Mouse (Mus musculus): ENCODE measurements around the gene Smc6. TPM values are rescaled to one million over a fixed set of nuclear protein-coding genes. Genes with fewer than 3 reads are reported as not detected.

Gene Smc6
- polyA plus RNA-seq, 1 experiment from 2014 or later: 111 TPM

DNA sequence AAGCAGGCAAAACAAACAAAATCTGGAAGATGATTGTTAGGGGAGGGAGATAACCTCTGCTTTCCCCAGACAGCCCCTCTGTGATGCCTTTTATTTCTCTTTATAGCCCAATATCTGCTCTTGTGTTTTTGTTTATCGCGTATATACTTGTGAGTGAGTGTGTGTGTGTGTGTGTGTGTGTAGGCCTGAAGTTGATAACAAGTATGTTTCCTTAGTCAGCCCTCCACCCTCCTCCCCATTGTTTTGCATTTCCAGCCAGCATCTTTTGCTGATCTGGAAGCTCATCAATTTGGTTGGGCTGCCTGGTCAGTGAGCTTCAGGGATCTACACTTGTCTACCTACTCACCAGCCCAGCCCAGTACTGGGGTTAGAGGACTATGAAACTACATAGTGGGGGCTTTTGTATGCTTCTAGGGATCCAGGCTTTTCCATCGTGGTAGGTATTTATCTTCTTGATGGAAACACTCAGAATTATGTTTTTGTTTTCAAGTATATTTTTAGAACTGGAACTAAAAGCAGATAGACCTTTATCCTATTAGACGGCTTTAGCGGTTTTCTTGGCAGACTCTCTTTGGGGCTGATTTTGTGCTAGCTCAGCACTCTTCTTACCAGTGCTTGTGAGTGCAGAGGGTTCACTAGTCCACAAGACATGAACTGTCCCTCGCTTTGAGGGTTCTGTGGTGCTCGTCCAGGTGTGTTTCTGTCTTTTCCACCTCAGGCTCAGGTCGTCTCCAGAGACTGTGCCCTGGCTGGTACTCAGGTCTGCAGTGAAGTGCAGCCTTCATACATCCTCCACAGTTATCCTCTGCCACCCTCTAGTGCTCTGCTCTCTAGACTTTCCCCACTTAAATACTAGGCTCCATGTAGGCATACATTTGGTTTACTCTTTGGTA, 41.3 kb downstream of the Smc6 start:
- H3K36me3 ChIP-seq (ENCODE audit: control insufficient read depth, insufficient read depth, low read length): peaks cover 12% of the 10 kb centered on the region
- H3K27me3 ChIP-seq (ENCODE audit: control insufficient read depth, insufficient read depth, low read length): no peaks in the 10 kb centered on the region
- H3K4me2 ChIP-seq: no peak overlapping the region
- no peak for ATAC-seq (replicated peaks; ENCODE audit: insufficient number of reproducible peaks, low FRiP score, low TSS enrichment)
- H3K4me3 ChIP-seq (ENCODE audit: low read depth, low read length): no peak overlapping the region
- no peaks in the 10 kb centered on the region for H3K9me3 ChIP-seq (replicated peaks; ENCODE audit: control insufficient read depth, low read length)
- H3K27ac ChIP-seq (ENCODE audit: low read depth, low read length): no peak overlapping the region
- H3K9ac ChIP-seq (ENCODE audit: low read depth, low read length): no peak overlapping the region
- H3K4me1 ChIP-seq (ENCODE audit: control insufficient read depth, insufficient read depth, low read length): no peaks in the 10 kb centered on the region
- whole genome bisulfite sequencing (ENCODE audit: insufficient replicate concordance): 86% methylated on average over 8 of the region's 8 CpGs

DNA sequence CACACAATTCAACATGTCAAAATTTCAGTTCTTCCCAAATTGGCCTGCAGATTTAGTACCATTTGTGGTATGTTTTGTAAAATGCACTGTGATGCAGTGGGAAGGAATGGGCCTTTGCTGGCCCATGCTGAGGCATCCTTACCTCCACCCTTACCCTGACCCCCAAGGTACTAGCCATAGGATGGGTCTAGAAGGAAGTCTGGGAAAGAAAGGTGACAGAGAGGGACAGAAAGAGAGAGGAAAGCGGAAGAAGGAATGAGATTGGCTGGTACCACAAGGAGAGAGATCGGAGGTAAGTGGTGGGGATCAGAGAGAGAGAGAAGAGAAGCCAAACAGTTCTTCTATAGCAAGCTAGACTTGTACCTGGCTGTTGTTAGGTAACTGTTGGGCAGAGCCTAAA, 45.4 kb downstream of the Smc6 start:
- Histone ChIP-seq H3K4me3 (ENCODE audit: low read depth, low read length) (no peak overlapping the region), H3K27me3 (ENCODE audit: control insufficient read depth, insufficient read depth, low read length) (no peaks in the 10 kb centered on the region), H3K9ac (ENCODE audit: low read depth, low read length) (no peak overlapping the region), H3K36me3 (ENCODE audit: control insufficient read depth, insufficient read depth, low read length) (peaks cover 8% of the 10 kb centered on the region), H3K4me2 (no peak overlapping the region), H3K9me3 (replicated peaks; ENCODE audit: control insufficient read depth, low read length) (no peaks in the 10 kb centered on the region), H3K27ac (ENCODE audit: low read depth, low read length) (no peak overlapping the region), H3K4me1 (ENCODE audit: control insufficient read depth, insufficient read depth, low read length) (no peaks in the 10 kb centered on the region; the same call in 1 of the 2 replicates)
- no peak for ATAC-seq (replicated peaks; ENCODE audit: insufficient number of reproducible peaks, low FRiP score, low TSS enrichment)
- 94% methylated on average over 2 of the region's 2 CpGs for WGBS (ENCODE audit: insufficient replicate concordance)

DNA sequence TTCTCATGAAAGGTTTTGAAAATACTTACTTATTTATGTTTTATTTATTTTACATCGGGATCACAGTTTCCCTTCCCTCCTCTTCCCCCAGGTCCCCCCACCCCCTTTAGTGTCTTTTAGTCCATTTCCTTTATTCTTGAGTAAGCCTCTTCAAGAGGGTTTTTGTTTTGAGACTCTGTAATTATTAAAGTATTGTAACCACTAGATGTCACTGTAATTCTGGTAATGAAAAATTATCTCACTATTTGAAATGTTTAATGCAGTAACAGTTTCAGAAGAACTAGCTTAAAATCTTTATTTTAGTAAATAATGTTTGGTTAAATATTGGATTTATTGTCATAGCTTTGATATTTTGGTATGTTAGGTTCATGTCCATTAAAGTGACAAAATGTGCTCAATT, 48.2 kb downstream of the Smc6 start:
- peaks cover 8% of the 10 kb centered on the region for H3K36me3 ChIP-seq (ENCODE audit: control insufficient read depth, insufficient read depth, low read length)
- 84% methylated on average over 1 of the region's 1 CpGs for WGBS (ENCODE audit: insufficient replicate concordance)

DNA sequence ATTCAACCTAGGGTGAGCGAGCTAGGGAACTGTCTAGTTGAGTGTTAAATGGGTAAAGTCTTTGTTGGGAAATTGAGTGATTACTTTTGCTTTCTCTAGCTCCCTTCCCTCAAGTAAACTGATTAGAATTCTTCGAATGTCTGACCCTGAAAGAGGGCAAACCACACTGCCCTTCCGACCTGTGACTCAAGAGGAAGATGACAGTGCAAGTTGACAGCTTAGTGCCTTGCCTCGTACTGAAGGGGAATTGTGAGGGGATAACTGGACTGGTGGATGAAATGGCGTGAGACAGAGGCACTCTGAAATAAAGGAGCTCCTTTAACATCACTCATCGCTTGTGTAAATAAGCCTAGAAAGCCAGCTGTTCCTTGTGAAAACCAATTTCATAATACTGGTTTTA, 52.0 kb downstream of the Smc6 start:
- Histone ChIP-seq H3K27me3 (ENCODE audit: control insufficient read depth, insufficient read depth, low read length) (no peaks in the 10 kb centered on the region), H3K27ac (ENCODE audit: low read depth, low read length) (no peak overlapping the region), H3K4me2 (no peak overlapping the region), H3K9ac (ENCODE audit: low read depth, low read length) (no peak overlapping the region), H3K4me3 (ENCODE audit: low read depth, low read length) (no peak overlapping the region), H3K9me3 (replicated peaks; ENCODE audit: control insufficient read depth, low read length) (no peaks in the 10 kb centered on the region), H3K4me1 (ENCODE audit: control insufficient read depth, insufficient read depth, low read length) (no peaks in the 10 kb centered on the region; the same call in 1 of the 2 replicates), H3K36me3 (ENCODE audit: control insufficient read depth, insufficient read depth, low read length) (peaks cover 6% of the 10 kb centered on the region)
- 51% methylated on average over 6 of the region's 6 CpGs for WGBS (ENCODE audit: insufficient replicate concordance)
- ATAC-seq (replicated peaks; ENCODE audit: insufficient number of reproducible peaks, low FRiP score, low TSS enrichment): no peak

More for the DNA sequence above, 48.2 kb downstream of the Smc6 start:
- no peak for ATAC-seq (replicated peaks; ENCODE audit: insufficient number of reproducible peaks, low FRiP score, low TSS enrichment)
- no peak overlapping the region for H3K27ac ChIP-seq (ENCODE audit: low read depth, low read length)
- no peaks in the 10 kb centered on the region for H3K27me3 ChIP-seq (ENCODE audit: control insufficient read depth, insufficient read depth, low read length)
- H3K4me2 ChIP-seq: no peak overlapping the region
- H3K4me3 ChIP-seq (ENCODE audit: low read depth, low read length): no peak overlapping the region
- no peaks in the 10 kb centered on the region for H3K9me3 ChIP-seq (replicated peaks; ENCODE audit: control insufficient read depth, low read length)
- H3K9ac ChIP-seq (ENCODE audit: low read depth, low read length): no peak overlapping the region
- H3K4me1 ChIP-seq (ENCODE audit: control insufficient read depth, insufficient read depth, low read length): no peaks in the 10 kb centered on the region; the same call in 1 of the 2 replicates

DNA sequence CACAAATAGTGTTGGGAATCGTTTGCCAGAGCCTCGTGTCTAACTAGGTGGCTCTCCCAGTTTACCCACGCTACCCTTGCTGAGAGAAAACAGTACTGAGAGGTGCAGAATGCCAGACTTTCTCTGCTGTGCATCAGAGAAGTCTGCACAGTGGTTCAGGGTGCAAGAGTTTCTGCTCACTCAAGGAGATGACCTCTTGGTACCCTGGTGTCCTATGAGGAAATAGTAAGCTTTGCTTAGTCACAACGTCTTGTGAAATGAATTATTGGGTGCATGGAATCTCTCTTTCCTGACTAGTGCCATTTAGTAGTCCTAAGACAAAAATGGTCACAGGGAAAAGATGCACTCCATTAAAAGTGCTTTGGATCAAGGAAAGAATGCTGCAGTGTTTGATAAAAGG, 58.8 kb downstream of the Smc6 start:
- no peak overlapping the region for H3K27ac ChIP-seq (ENCODE audit: low read depth, low read length)
- no peaks in the 10 kb centered on the region for H3K4me1 ChIP-seq (ENCODE audit: control insufficient read depth, insufficient read depth, low read length)
- no peak overlapping the region for H3K4me3 ChIP-seq (ENCODE audit: low read depth, low read length)
- no peaks in the 10 kb centered on the region for H3K36me3 ChIP-seq (ENCODE audit: control insufficient read depth, insufficient read depth, low read length)
- no peaks in the 10 kb centered on the region for H3K9me3 ChIP-seq (replicated peaks; ENCODE audit: control insufficient read depth, low read length)
- H3K27me3 ChIP-seq (ENCODE audit: control insufficient read depth, insufficient read depth, low read length): no peaks in the 10 kb centered on the region
- ATAC-seq (replicated peaks; ENCODE audit: insufficient number of reproducible peaks, low FRiP score, low TSS enrichment): no peak
- H3K4me2 ChIP-seq: no peak overlapping the region
- 49% methylated on average over 4 of the region's 4 CpGs for WGBS (ENCODE audit: insufficient replicate concordance)
- H3K9ac ChIP-seq (ENCODE audit: low read depth, low read length): no peak overlapping the region

DNA sequence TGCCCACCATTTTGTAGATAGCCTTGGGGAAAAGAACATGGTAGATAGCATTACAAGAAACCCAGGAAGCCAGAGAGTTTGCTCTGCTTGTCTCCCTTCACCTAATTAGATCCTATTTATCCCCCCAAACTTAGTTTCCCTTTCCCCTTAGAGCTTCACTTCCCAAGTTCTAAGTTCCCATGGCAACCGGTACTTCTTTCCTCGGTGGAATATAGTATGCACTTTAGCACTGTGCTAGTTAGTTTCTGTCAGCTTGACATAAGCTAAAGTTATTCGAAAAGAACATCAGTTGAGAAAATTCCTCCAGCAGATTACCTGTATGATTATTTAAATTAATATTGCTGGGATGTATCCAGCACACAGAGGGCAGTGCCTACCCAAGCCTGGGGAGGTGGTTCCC, 60.8 kb downstream of the Smc6 start:
- Histone ChIP-seq H3K9ac (ENCODE audit: low read depth, low read length) (no peak overlapping the region), H3K4me1 (ENCODE audit: control insufficient read depth, insufficient read depth, low read length) (no peaks in the 10 kb centered on the region), H3K27me3 (ENCODE audit: control insufficient read depth, insufficient read depth, low read length) (no peaks in the 10 kb centered on the region), H3K4me3 (ENCODE audit: low read depth, low read length) (no peak overlapping the region), H3K36me3 (ENCODE audit: control insufficient read depth, insufficient read depth, low read length) (no peaks in the 10 kb centered on the region), H3K27ac (ENCODE audit: low read depth, low read length) (no peak overlapping the region), H3K9me3 (replicated peaks; ENCODE audit: control insufficient read depth, low read length) (no peaks in the 10 kb centered on the region), H3K4me2 (no peak overlapping the region)
- 75% methylated on average over 3 of the region's 3 CpGs for WGBS (ENCODE audit: insufficient replicate concordance)
- no peak for ATAC-seq (replicated peaks; ENCODE audit: insufficient number of reproducible peaks, low FRiP score, low TSS enrichment)

DNA sequence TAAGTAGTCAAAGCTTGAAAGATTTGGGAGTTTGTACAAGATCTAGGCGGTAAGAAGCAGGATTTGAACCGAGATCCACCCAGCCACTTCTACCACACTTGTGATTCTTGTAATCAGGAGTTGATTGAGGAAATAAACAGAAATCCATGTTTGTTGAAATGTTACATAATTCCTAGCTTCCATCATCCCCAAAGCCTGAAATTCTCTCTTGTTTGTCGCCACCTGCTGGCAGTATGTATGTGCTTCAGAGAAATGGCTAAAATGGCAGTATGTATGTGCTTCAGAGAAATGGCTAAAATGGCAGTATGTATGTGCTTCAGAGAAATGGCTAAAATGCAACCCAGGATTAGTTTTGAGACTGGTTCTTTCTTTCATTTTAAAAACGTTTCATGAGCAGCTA, 71.2 kb downstream of the Smc6 start:
- no peak overlapping the region for H3K9ac ChIP-seq (ENCODE audit: low read depth, low read length)
- 35% methylated on average over 4 of the region's 4 CpGs for WGBS (ENCODE audit: insufficient replicate concordance)
- no peaks in the 10 kb centered on the region for H3K36me3 ChIP-seq (ENCODE audit: control insufficient read depth, insufficient read depth, low read length)
- no peak for ATAC-seq (replicated peaks; ENCODE audit: insufficient number of reproducible peaks, low FRiP score, low TSS enrichment)
- no peak overlapping the region for H3K27ac ChIP-seq (ENCODE audit: low read depth, low read length)
- no peaks in the 10 kb centered on the region for H3K9me3 ChIP-seq (replicated peaks; ENCODE audit: control insufficient read depth, low read length)
- H3K4me3 ChIP-seq (ENCODE audit: low read depth, low read length): no peak overlapping the region
- no peak overlapping the region for H3K4me2 ChIP-seq
- no peaks in the 10 kb centered on the region for H3K4me1 ChIP-seq (ENCODE audit: control insufficient read depth, insufficient read depth, low read length)
- no peaks in the 10 kb centered on the region for H3K27me3 ChIP-seq (ENCODE audit: control insufficient read depth, insufficient read depth, low read length)

DNA sequence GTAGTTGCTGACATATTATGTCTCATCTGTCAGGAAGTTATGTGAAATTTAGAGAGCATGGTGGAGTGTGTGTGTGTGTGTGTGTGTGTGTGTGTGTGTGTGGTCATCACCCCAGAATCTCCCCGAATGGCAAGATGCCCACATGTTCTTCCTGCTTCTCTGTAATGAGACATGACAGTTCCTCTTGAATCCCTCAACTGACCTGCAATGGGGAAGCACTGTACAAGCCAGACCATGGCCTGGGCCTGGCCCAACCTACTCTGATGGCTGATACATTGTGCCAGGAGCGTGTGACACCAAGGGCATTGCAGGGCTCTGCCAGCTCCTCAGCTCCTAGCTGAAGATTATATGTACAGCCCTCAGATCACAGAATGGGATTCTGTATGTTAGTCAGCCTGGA, 72.6 kb downstream of the Smc6 start:
- H3K4me3 ChIP-seq (ENCODE audit: low read depth, low read length): no peak overlapping the region
- 76% methylated on average over 2 of the region's 2 CpGs for WGBS (ENCODE audit: insufficient replicate concordance)
- H3K4me2 ChIP-seq: no peak overlapping the region
- no peak for ATAC-seq (replicated peaks; ENCODE audit: insufficient number of reproducible peaks, low FRiP score, low TSS enrichment)
- H3K9ac ChIP-seq (ENCODE audit: low read depth, low read length): no peak overlapping the region
- no peaks in the 10 kb centered on the region for H3K9me3 ChIP-seq (replicated peaks; ENCODE audit: control insufficient read depth, low read length)
- no peaks in the 10 kb centered on the region for H3K36me3 ChIP-seq (ENCODE audit: control insufficient read depth, insufficient read depth, low read length)
- H3K4me1 ChIP-seq (ENCODE audit: control insufficient read depth, insufficient read depth, low read length): no peaks in the 10 kb centered on the region
- H3K27me3 ChIP-seq (ENCODE audit: control insufficient read depth, insufficient read depth, low read length): no peaks in the 10 kb centered on the region
- no peak overlapping the region for H3K27ac ChIP-seq (ENCODE audit: low read depth, low read length)
